Mouse (Mus musculus) forebrain, embryonic 16.5 days (tissue): ENCODE results near the gene Rasgef1c. TPM values are rescaled to one million over a fixed set of nuclear protein-coding genes. Genes with fewer than 3 reads are reported as not detected.

Source experiments
- ATAC-seq: fragments of 200-750 bp; cut with Nextera tagmentation; 2 replicates; pipeline ENCODE4 v1.8.0; 2017; ENCODE audit warnings: mild to moderate bottlenecking, moderate library complexity
- H3K27ac ChIP-seq: fragments of 300-500 bp; sonication (generic); 2 replicates; pipeline ENCODE4 v1.5.1; 2014; ENCODE audit warnings: low read length, control low read depth
- H3K27me3 ChIP-seq: fragments of 300-500 bp; sonication (generic); replicated peaks from 2 replicates; pipeline ENCODE4 v1.6.1; 2014; ENCODE audit warnings: low read length; ENCODE audit not compliant: control insufficient read depth, insufficient read depth
- H3K36me3 ChIP-seq: fragments of 300-500 bp; sonication (generic); 2 replicates; pipeline ENCODE4 v1.6.1; 2014; ENCODE audit not compliant: control insufficient read depth, insufficient read depth
- H3K4me1 ChIP-seq: fragments of 300-500 bp; sonication (generic); replicated peaks from 2 replicates; pipeline ENCODE4 v1.6.1; 2014; ENCODE audit warnings: low read length; ENCODE audit not compliant: control insufficient read depth, insufficient read depth
- H3K4me2 ChIP-seq: fragments of 300-500 bp; sonication (generic); 2 replicates; pipeline ENCODE4 v1.6.1; 2014; ENCODE audit warnings: mild to moderate bottlenecking, low read length, control low read depth
- H3K4me3 ChIP-seq: fragments of 300-500 bp; sonication (generic); replicated peaks from 2 replicates; pipeline ENCODE4 v1.5.1; 2014; ENCODE audit warnings: mild to moderate bottlenecking, low read length, control low read depth
- H3K9ac ChIP-seq: fragments of 300-500 bp; sonication (generic); replicated peaks from 2 replicates; pipeline ENCODE4 v1.6.1; 2014; ENCODE audit warnings: low read depth, low read length, control low read depth
- H3K9me3 ChIP-seq: fragments of 300-500 bp; sonication (generic); 2 replicates; pipeline ENCODE4 v1.6.1; 2016; ENCODE audit warnings: low read length; ENCODE audit not compliant: control insufficient read depth
- WGBS: fragments of 180-500 bp; shearing (Covaris S2); extraction: QIAGEN DNeasy Blood & Tissue Kit; methylation state at CpG from one replicate; pipeline ENCODE4 v1.1.7; 2014; 5-methylcytosine and 5-hydroxymethylcytosine counted together
- polyA plus RNA-seq: library from polyadenylated mRNA; unstranded; fragments of >200 nt; fragmentation: Nextera tagmentation; extraction: Ambion mirVana; gene quantifications from 2 replicates; pipeline ENCODE4 v1.2.1, GENCODE M21; 2015

The Rasgef1c gene
- polyA plus RNA-seq, 1 experiment from 2014 or later = 17.1 TPM

- Histone ChIP-seq H3K4me2 (no peak overlapping the region), H3K36me3 (no peaks in the 10 kb centered on the region), H3K9me3 (no peaks in the 10 kb centered on the region), H3K27me3 (no peaks in the 10 kb centered on the region), H3K4me3 (no peak overlapping the region), H3K9ac (no peak overlapping the region), H3K4me1 (peaks cover 20% of the 10 kb centered on the region), H3K27ac (no peak overlapping the region)
- no peak for ATAC-seq
- WGBS = 47% methylated on average over 10 of the region's 10 CpGs
Measured at GRCm38 (mm10) chr11:49934322-49934721, 32.7 kb downstream of the Rasgef1c start.

GRCm38 (mm10) chr11:49936458-49936857 lies 34.8 kb downstream of the Rasgef1c start:
- H3K9ac ChIP-seq = no peak overlapping the region
- no peaks in the 10 kb centered on the region for H3K9me3 ChIP-seq
- peaks cover 14% of the 10 kb centered on the region for H3K4me1 ChIP-seq
- H3K27me3 ChIP-seq = no peaks in the 10 kb centered on the region
- H3K27ac ChIP-seq = no peak overlapping the region
- ATAC-seq = no peak
- no peak overlapping the region for H3K4me3 ChIP-seq
- no peaks in the 10 kb centered on the region for H3K36me3 ChIP-seq
- 77% methylated on average over 9 of the region's 9 CpGs for whole genome bisulfite sequencing
- H3K4me2 ChIP-seq = no peak overlapping the region

GRCm38 (mm10) chr11:49937779-49938178 lies 36.1 kb downstream of the Rasgef1c start:
- Histone ChIP-seq H3K36me3 (no peaks in the 10 kb centered on the region), H3K9ac (no peak overlapping the region), H3K27ac (no peak overlapping the region), H3K4me3 (no peak overlapping the region), H3K9me3 (no peaks in the 10 kb centered on the region), H3K27me3 (no peaks in the 10 kb centered on the region), H3K4me1 (peaks cover 9% of the 10 kb centered on the region), H3K4me2 (no peak overlapping the region)
- 89% methylated on average over 6 of the region's 6 CpGs for WGBS
- no peak for ATAC-seq

- Histone ChIP-seq H3K9me3 (no peaks in the 10 kb centered on the region), H3K36me3 (no peaks in the 10 kb centered on the region), H3K27ac (no peak overlapping the region), H3K4me2 (no peak overlapping the region), H3K9ac (no peak overlapping the region), H3K4me1 (peaks cover 9% of the 10 kb centered on the region), H3K27me3 (no peaks in the 10 kb centered on the region), H3K4me3 (no peak overlapping the region)
- WGBS = 5% methylated on average over 4 of the region's 4 CpGs
- ATAC-seq = peak; percentile 84
Measured at GRCm38 (mm10) chr11:49938258-49939164, 36.9 kb downstream of the Rasgef1c start.

- WGBS = 60% methylated on average over 4 of the region's 4 CpGs
- H3K36me3 ChIP-seq = no peaks in the 10 kb centered on the region
Measured at GRCm38 (mm10) chr11:49942841-49943240, 41.2 kb downstream of the Rasgef1c start.

GRCm38 (mm10) chr11:49943901-49944300 lies 42.3 kb downstream of the Rasgef1c start:
- no peak for ATAC-seq
- WGBS = 87% methylated on average over 5 of the region's 5 CpGs
- peaks cover 2% of the 10 kb centered on the region for H3K4me1 ChIP-seq
- no peaks in the 10 kb centered on the region for H3K36me3 ChIP-seq
- no peak overlapping the region for H3K4me2 ChIP-seq
- no peak overlapping the region for H3K9ac ChIP-seq
- no peak overlapping the region for H3K4me3 ChIP-seq
- H3K27ac ChIP-seq = no peak overlapping the region
- H3K27me3 ChIP-seq = no peaks in the 10 kb centered on the region
- no peaks in the 10 kb centered on the region; the same call in 1 of the 2 replicates for H3K9me3 ChIP-seq

More at GRCm38 (mm10) chr11:49942841-49943240, 41.2 kb downstream of the Rasgef1c start:
- Histone ChIP-seq H3K9ac (no peak overlapping the region), H3K4me1 (peaks cover 9% of the 10 kb centered on the region), H3K27me3 (no peaks in the 10 kb centered on the region), H3K4me2 (no peak overlapping the region), H3K4me3 (no peak overlapping the region), H3K27ac (no peak overlapping the region), H3K9me3 (no peaks in the 10 kb centered on the region; the same call in 1 of the 2 replicates)
- no peak for ATAC-seq

- Histone ChIP-seq H3K4me2 (no peak overlapping the region), H3K27ac (no peak overlapping the region), H3K9ac (no peak overlapping the region), H3K4me1 (no peaks in the 10 kb centered on the region), H3K27me3 (no peaks in the 10 kb centered on the region), H3K9me3 (no peaks in the 10 kb centered on the region; the same call in 1 of the 2 replicates), H3K36me3 (no peaks in the 10 kb centered on the region), H3K4me3 (no peak overlapping the region)
- no peak for ATAC-seq
- WGBS = 73% methylated on average over 4 of the region's 4 CpGs
Measured at GRCm38 (mm10) chr11:49945726-49946125, 44.1 kb downstream of the Rasgef1c start.

GRCm38 (mm10) chr11:49949839-49950238 lies 48.2 kb downstream of the Rasgef1c start:
- Histone ChIP-seq H3K9ac (no peak overlapping the region), H3K27ac (no peak overlapping the region), H3K9me3 (no peaks in the 10 kb centered on the region; the same call in 1 of the 2 replicates), H3K36me3 (no peaks in the 10 kb centered on the region), H3K4me2 (no peak overlapping the region), H3K4me3 (no peak overlapping the region), H3K4me1 (no peaks in the 10 kb centered on the region), H3K27me3 (no peaks in the 10 kb centered on the region)
- peak; percentile 59; the same call in 1 of the 2 replicates for ATAC-seq
- WGBS = 72% methylated on average over 5 of the region's 5 CpGs

- Histone ChIP-seq H3K36me3 (no peaks in the 10 kb centered on the region), H3K4me1 (no peaks in the 10 kb centered on the region), H3K27me3 (no peaks in the 10 kb centered on the region), H3K27ac (no peak overlapping the region), H3K9ac (no peak overlapping the region), H3K9me3 (no peaks in the 10 kb centered on the region), H3K4me3 (no peak overlapping the region), H3K4me2 (no peak overlapping the region)
- no peak for ATAC-seq
- WGBS = 92% methylated on average over 6 of the region's 6 CpGs
Measured at GRCm38 (mm10) chr11:49953616-49954015, 52.0 kb downstream of the Rasgef1c start.
